Mouse (Mus musculus) left cerebral cortex, postnatal 25 days (tissue): ENCODE data around the gene Chd1. TPM values are rescaled to one million over a fixed set of nuclear protein-coding genes. Genes with fewer than 3 reads are reported as not detected.

ENCODE experiments used
- total RNA-seq, 2 experiments: library from RNA; stranded (reverse); gene quantifications; 2 replicates each; pipeline ENCODE4 v1.2.3; 2021

Gene Chd1
- total RNA-seq, 2 experiments from 2014 or later, result 23.8 to 23.9 TPM

Other genes starting within 250 kb of the Chd1 start
- 100 to 1,000 TPM; 122 to 129 TPM for gene Psmb1, start 205.2 kb upstream of the Chd1 start, total RNA-seq
- 10 to 100 TPM; 25.2 to 28.8 TPM for gene Tbp, start 205.1 kb upstream of the Chd1 start, total RNA-seq
- 10 to 100 TPM; 14.7 to 17.0 TPM for gene Pdcd2, start 177.7 kb upstream of the Chd1 start, total RNA-seq
- 1 to 10 TPM; 1.4 to 3.0 TPM for gene Prdm9, start 140.6 kb upstream of the Chd1 start, total RNA-seq
- gene Rgmb, start 126.1 kb downstream of the Chd1 start, total RNA-seq, result 10 to 100 TPM; 62.6 to 66.2 TPM